Mouse (Mus musculus) ES-Bruce4 (cell line): ENCODE measurements around the gene Antxr1.

Experiments
- CTCF ChIP-seq: IDR thresholded peaks from one replicate; pipeline ENCODE4 v1.8.1; 2011; ENCODE audit warnings: low read depth, low read length
- EP300 ChIP-seq: IDR thresholded peaks from 2 replicates; pipeline ENCODE4 v1.6.1; 2011; ENCODE audit warnings: low read depth, low read length; ENCODE audit not compliant: insufficient read depth
- POLR2A ChIP-seq: IDR thresholded peaks from one replicate; pipeline ENCODE4 v1.8.1; 2011; ENCODE audit warnings: low read length; ENCODE audit not compliant: insufficient read depth

- no peak for TF ChIP-seq CTCF
- TF ChIP-seq POLR2A = no peak
- no peak for TF ChIP-seq EP300
Measured at GRCm38 (mm10) chr6:87123406-87123805, 212.2 kb downstream of the Antxr1 start.
